Mouse (Mus musculus) neural tube, embryonic 10.5 days (tissue): ENCODE measurements at regions not wholly inside any gene's neighbourhood (a gene's known extent, or its start where the extent isn't known, plus 50 kb on each side); places are given as distances from the start of the nearest gene placed in this dataset.
A peak's percentile ranks its signal among the peaks of the same experiment; 100 is the strongest.

Experiments
- DNase-seq: peaks from one replicate; pipeline ENCODE4 v3.0.0-alpha.2; 2017; ENCODE audit warnings: low spot score; ENCODE audit errors: extremely low spot score

- DNase-seq: no peak
Observed at GRCm38 (mm10) chr9:25374161-25374560, 107.2 kb upstream of the Eepd1 start.

GRCm38 (mm10) chr9:25376209-25376608 is 105.1 kb upstream of the Eepd1 start:
- DNase-seq: no peak

- no peak for DNase-seq
Observed at GRCm38 (mm10) chr9:25377771-25378747, 103.3 kb upstream of the Eepd1 start.

- no peak for DNase-seq
Observed at GRCm38 (mm10) chr9:25385333-25385732, 96.0 kb upstream of the Eepd1 start.

GRCm38 (mm10) chr9:25387876-25388650 is 93.3 kb upstream of the Eepd1 start:
- DNase-seq: no peak

GRCm38 (mm10) chr9:25389351-25389750 is 92.0 kb upstream of the Eepd1 start:
- no peak for DNase-seq

GRCm38 (mm10) chr9:25400647-25401335 is 80.6 kb upstream of the Eepd1 start:
- DNase-seq: peak; percentile 27

- DNase-seq: no peak
Observed at GRCm38 (mm10) chr9:25405848-25406247, 75.5 kb upstream of the Eepd1 start.

GRCm38 (mm10) chr9:25408518-25408917 is 72.8 kb upstream of the Eepd1 start:
- DNase-seq: no peak

GRCm38 (mm10) chr9:25409729-25410128 is 71.6 kb upstream of the Eepd1 start:
- DNase-seq: no peak

- DNase-seq: no peak
Observed at GRCm38 (mm10) chr9:25413873-25414272, 67.5 kb upstream of the Eepd1 start.

- DNase-seq: no peak
Observed at GRCm38 (mm10) chr9:25414315-25414714, 67.0 kb upstream of the Eepd1 start.

GRCm38 (mm10) chr9:25426941-25427340 is 54.4 kb upstream of the Eepd1 start:
- DNase-seq: no peak

- DNase-seq: no peak
Observed at GRCm38 (mm10) chr9:25429450-25430213, 51.7 kb upstream of the Eepd1 start.
